Mouse (Mus musculus) left cerebral cortex, adult 8-10 months (tissue): ENCODE results near the gene Nme2. TPM values are rescaled to one million over a fixed set of nuclear protein-coding genes. Genes with fewer than 3 reads are reported as not detected.

ENCODE experiments used
- total RNA-seq, 4 experiments: library from RNA; stranded (reverse); gene quantifications; 2 replicates each; pipeline ENCODE4 v1.2.4; 2022

The Nme2 gene
- total RNA-seq, 4 experiments from 2014 or later, result 67.9 to 99.0 (median 86.3) TPM

Other genes starting within 250 kb of the Nme2 start
- gene Utp18, start 70.5 kb downstream of the Nme2 start, total RNA-seq, result 10 to 100 TPM; 20.1 to 24.8 (median 23.4) TPM
- 10 to 100 TPM; 28.1 to 38.8 (median 31.6) TPM for gene Mbtd1, start 70.4 kb downstream of the Nme2 start, total RNA-seq
- 100 to 1,000 TPM in 3 of 4 experiments, 10 to 100 TPM in 1; 98.4 to 117 (median 112) TPM for gene Gm20390, start 12.0 kb upstream of the Nme2 start, total RNA-seq
- 100 to 1,000 TPM in 1 of 4 experiments, 10 to 100 TPM in 3; 87.0 to 108 (median 92.1) TPM for gene Nme1, start 12.3 kb upstream of the Nme2 start, total RNA-seq
- 100 to 1,000 TPM; 247 to 289 (median 277) TPM for gene Spag9, start 39.8 kb upstream of the Nme2 start, total RNA-seq